Mouse (Mus musculus) spleen, adult 2 months (tissue): ENCODE data around the gene Mylpf.

Experiments used
- CTCF ChIP-seq: fragments of 200-500 bp; IDR thresholded peaks from 2 replicates; pipeline ENCODE4 v1.5.1; 2011; ENCODE audit warnings: mild to moderate bottlenecking, inconsistent platforms; ENCODE audit not compliant: insufficient read depth, insufficient read length, insufficient replicate concordance; ENCODE audit errors: extremely low read depth
- POLR2A ChIP-seq: fragments of 200-500 bp; IDR thresholded peaks from 2 replicates; pipeline ENCODE4 v1.6.1; 2011; ENCODE audit warnings: low read depth, low read length, inconsistent platforms

DNA sequence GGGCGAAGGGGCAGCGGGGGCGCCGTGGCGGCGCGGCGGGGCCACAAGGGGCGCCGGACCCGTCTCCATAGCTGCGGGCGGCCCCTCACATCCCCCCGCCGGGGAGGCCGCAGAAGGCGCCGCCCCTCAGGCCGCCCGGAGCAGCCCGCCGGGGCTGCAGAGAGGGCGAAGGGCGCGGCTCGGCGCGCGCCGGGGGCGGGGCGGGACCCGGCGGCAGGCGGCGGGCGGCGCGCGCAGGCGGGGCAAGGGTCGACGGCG, 466 bp upstream of the Mylpf start, which contains the start of gene Tbc1d10b:
- TF ChIP-seq POLR2A (no peak), CTCF (no peak)
